Mouse (Mus musculus): ENCODE results near the gene Vmn2r61.

GRCm38 (mm10) chr7:42259753-42260152, at the start of gene Vmn2r61:
- TF ChIP-seq CTCF (IDR thresholded peaks at IDR 0.05) (no peak), EP300 (IDR thresholded peaks at IDR 0.05) (no peak)

All from lung, postnatal 0 days (tissue).